Mouse (Mus musculus) spleen, postnatal 0 days (tissue): ENCODE results near the gene Atp6v1e1. TPM values are rescaled to one million over a fixed set of nuclear protein-coding genes. Genes with fewer than 3 reads are reported as not detected.

Experiments
- polyA plus RNA-seq: library from polyadenylated mRNA; unstranded; fragments of >200 nt; fragmentation: Nextera tagmentation; extraction: Ambion mirVana; gene quantifications from 2 replicates; pipeline ENCODE4 v1.2.1, GENCODE M21; 2015

The Atp6v1e1 gene
- 133 and 142 TPM in 2 replicates for polyA plus RNA-seq

DNA sequence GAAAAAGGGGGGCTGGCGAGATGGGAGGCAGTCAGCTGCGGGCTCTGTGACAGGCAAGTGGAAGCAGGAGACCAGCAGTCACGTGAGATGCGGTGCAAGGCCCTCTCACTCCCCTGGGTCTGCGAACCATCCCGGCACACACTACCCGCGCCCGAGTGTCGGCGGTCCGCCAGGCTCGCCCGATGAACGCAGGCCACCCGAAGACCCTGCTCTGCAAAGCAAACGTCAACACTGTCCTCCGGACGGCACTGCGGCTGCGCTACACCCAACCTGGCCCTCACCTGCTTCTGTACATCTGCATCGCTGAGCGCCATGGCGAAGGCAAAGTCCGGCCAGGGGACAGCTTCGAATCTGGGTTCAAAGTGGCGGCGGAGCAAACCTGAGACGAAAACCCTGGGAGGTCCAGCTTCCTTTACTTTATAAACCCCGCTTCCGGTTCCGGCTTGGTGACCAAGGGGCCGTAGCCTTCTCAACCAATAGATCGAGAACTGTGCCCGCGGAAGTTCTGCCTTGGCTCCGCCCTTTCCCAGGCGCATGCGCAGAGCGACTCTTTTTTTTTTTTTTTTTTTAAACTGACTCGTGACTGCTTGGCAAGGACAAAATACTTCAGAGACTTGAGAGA, at the start of gene Atp6v1e1:
Gene Atp6v1e1 (minus strand): TSS at position 487 of the 622 bp plus-strand sequence.

DNA sequence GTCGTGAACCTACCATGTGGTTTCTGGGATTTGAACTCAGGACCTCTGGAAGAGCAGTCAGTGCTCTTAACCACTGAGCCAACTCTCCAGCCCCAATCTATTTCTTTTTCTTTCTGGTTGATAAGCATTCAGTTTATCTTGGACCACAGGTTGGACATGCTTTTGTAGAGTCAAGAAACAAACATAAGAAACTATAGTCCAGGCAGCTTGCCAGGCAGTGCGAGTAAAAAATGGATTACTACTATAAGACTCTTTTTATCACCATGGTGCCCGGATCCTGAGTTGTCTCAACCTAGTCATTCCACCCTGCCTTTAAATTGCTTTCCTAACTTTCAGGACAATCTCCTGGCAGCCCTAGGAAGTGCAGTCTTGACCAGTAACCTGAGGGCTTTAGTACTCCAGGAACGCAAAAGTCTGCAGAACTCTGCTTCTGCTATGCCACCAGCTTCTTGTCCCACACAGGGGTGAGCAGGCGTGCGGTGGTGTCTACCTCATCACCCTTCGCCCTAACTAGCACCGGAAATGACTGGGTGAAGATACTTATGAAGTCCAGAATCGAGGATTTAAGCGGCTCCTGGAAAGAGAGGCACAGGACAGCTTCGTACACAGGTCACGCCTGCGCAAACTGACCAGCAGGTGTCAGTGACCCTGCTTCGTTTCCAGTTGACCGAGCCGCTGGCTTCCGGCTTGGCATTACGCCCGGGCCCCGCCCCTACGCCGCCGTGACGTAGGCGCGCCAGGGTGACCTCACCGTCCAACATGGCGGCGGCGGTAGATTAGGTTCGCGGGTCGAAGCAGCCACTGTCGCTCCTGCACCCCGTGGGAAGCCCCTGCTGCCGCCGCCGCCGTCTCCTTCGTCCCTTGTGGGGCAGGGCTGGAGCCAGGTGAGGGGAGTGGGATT, 13.1 kb upstream of the Atp6v1e1 start, which contains the start of gene Bcl2l13:
Gene Bcl2l13 (plus strand): TSS at position 739 of the 901 bp plus-strand sequence.

DNA sequence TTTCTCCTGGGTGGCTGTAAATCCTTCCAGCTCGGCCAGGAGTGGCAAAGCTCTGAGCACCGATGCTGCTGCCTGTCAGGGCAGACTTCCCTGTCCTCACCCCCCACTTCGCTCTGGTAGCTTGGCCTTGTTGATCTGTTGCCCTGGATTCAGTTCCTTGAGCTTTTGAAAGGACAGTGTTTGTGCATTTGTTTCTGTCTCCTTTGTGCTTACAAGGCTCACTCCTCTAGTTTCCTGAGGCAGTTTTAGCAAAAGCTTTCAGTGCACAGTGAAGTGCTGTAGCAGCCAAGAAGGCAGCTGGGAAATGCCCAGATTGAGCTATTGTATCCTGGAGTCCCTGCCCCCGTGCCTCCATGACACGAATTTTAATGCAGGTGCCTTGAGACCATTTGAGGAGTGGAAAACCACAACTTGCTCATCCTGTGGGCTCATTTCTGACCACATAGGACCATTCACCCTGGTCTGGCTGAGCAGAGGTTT, 49.4 kb downstream of the Atp6v1e1 start, which contains the start of gene Slc25a18:
Gene Slc25a18 (plus strand): TSS at position 430 of the 480 bp plus-strand sequence.

Other genes starting within 250 kb of the Atp6v1e1 start
- gene Cecr2, start 156.4 kb downstream of the Atp6v1e1 start, polyA plus RNA-seq: 8.0 and 8.6 TPM in 2 replicates
- 0.13 and 0.22 TPM in 2 replicates for gene Slc25a18, start 49.2 kb downstream of the Atp6v1e1 start, polyA plus RNA-seq
- gene Bcl2l13, start 13.4 kb upstream of the Atp6v1e1 start, polyA plus RNA-seq: 31.0 and 32.4 TPM in 2 replicates
- 35.3 and 37.1 TPM in 2 replicates for gene Bid, start 94.1 kb upstream of the Atp6v1e1 start, polyA plus RNA-seq